Mouse (Mus musculus): Measurements from ENCODE around the gene Kif6.

- TF ChIP-seq ZNF384 (IDR thresholded peaks at IDR 0.05; ENCODE audit: low read depth, low read length) (no peak), ZC3H11A (IDR thresholded peaks at IDR 0.05; ENCODE audit: borderline replicate concordance, low read depth, low read length) (no peak), HCFC1 (IDR thresholded peaks at IDR 0.05; ENCODE audit: borderline replicate concordance, insufficient read depth, low read length) (no peak), CHD2 (IDR thresholded peaks at IDR 0.05; ENCODE audit: low read depth, low read length) (no peak), MAFK (IDR thresholded peaks at IDR 0.05; ENCODE audit: insufficient read depth, low read depth, low read length) (no peak)
These were observed 337.1 kb downstream of the Kif6 start for GRCm38 (mm10) chr17:49951856-49952607.

All from ES-E14 (cell line).